Mouse (Mus musculus) megakaryocyte, embryonic 14.5 days (primary cell): Measurements from ENCODE around the gene Cdc27.

Experiments
- FLI1 ChIP-seq: IDR thresholded peaks from 2 replicates; pipeline ENCODE4 v1.6.1; 2012; ENCODE audit warnings: low read length, inconsistent platforms, mixed read lengths
- GATA1 ChIP-seq: IDR thresholded peaks from 3 replicates; pipeline ENCODE4 v1.6.1; 2012; ENCODE audit warnings: mixed read lengths, low read length, inconsistent platforms, borderline replicate concordance

- TF ChIP-seq FLI1 (no peak), GATA1 (no peak)
These were observed 2.9 kb downstream of the Cdc27 start for GRCm38 (mm10) chr11:104547502-104547901.
